Mouse (Mus musculus) cerebellum, adult 8-10 months (tissue): ENCODE data around the gene Igf1r.

Source experiments
- DNase-seq: peaks from one replicate; pipeline ENCODE4 v3.0.0; 2022

The Igf1r gene

GRCm38 (mm10) chr7:68011385-68012122, 58.9 kb downstream of the Igf1r start:
- DNase-seq, result no peak

- DNase-seq, result no peak
Measured at GRCm38 (mm10) chr7:68012123-68012474, 59.5 kb downstream of the Igf1r start.

GRCm38 (mm10) chr7:68014495-68014894, 61.9 kb downstream of the Igf1r start:
- DNase-seq, result no peak

- no peak for DNase-seq
Measured at GRCm38 (mm10) chr7:68015404-68015803, 62.8 kb downstream of the Igf1r start.

GRCm38 (mm10) chr7:68018038-68018437, 65.4 kb downstream of the Igf1r start:
- no peak for DNase-seq

- DNase-seq, result no peak
Measured at GRCm38 (mm10) chr7:68020556-68020955, 67.9 kb downstream of the Igf1r start.

GRCm38 (mm10) chr7:68021741-68022140, 69.1 kb downstream of the Igf1r start:
- DNase-seq, result no peak

- DNase-seq, result no peak
Measured at GRCm38 (mm10) chr7:68022188-68022587, 69.6 kb downstream of the Igf1r start.

- no peak for DNase-seq
Measured at GRCm38 (mm10) chr7:68023882-68024281, 71.3 kb downstream of the Igf1r start.

- DNase-seq, result no peak
Measured at GRCm38 (mm10) chr7:68024625-68025024, 72.0 kb downstream of the Igf1r start.

GRCm38 (mm10) chr7:68025396-68025795, 72.8 kb downstream of the Igf1r start:
- DNase-seq, result no peak

- DNase-seq, result no peak
Measured at GRCm38 (mm10) chr7:68026076-68026475, 73.4 kb downstream of the Igf1r start.

- no peak for DNase-seq
Measured at GRCm38 (mm10) chr7:68028167-68028566, 75.5 kb downstream of the Igf1r start.

GRCm38 (mm10) chr7:68030846-68031245, 78.2 kb downstream of the Igf1r start:
- DNase-seq, result peak; percentile 69

- no peak for DNase-seq
Measured at GRCm38 (mm10) chr7:68036527-68036926, 83.9 kb downstream of the Igf1r start.

GRCm38 (mm10) chr7:68038846-68039245, 86.2 kb downstream of the Igf1r start:
- DNase-seq, result no peak

- DNase-seq, result no peak
Measured at GRCm38 (mm10) chr7:68039550-68039949, 86.9 kb downstream of the Igf1r start.

GRCm38 (mm10) chr7:68044621-68045020, 92.0 kb downstream of the Igf1r start:
- DNase-seq, result no peak

GRCm38 (mm10) chr7:68047152-68047551, 94.5 kb downstream of the Igf1r start:
- no peak for DNase-seq

GRCm38 (mm10) chr7:68048532-68048931, 95.9 kb downstream of the Igf1r start:
- DNase-seq, result no peak

- no peak for DNase-seq
Measured at GRCm38 (mm10) chr7:68049048-68049447, 96.4 kb downstream of the Igf1r start.

- DNase-seq, result no peak
Measured at GRCm38 (mm10) chr7:68053002-68053624, 100.5 kb downstream of the Igf1r start.

- no peak for DNase-seq
Measured at GRCm38 (mm10) chr7:68054498-68054897, 101.9 kb downstream of the Igf1r start.

GRCm38 (mm10) chr7:68054956-68055355, 102.3 kb downstream of the Igf1r start:
- DNase-seq, result no peak

- DNase-seq, result no peak
Measured at GRCm38 (mm10) chr7:68057010-68057409, 104.4 kb downstream of the Igf1r start.
